Mouse (Mus musculus) embryonic facial prominence, embryonic 13.5 days (tissue): ENCODE data around the gene Olfr143. TPM values are rescaled to one million over a fixed set of nuclear protein-coding genes. Genes with fewer than 3 reads are reported as not detected.

Source experiments
- ATAC-seq: fragments of 200-750 bp; cut with Nextera tagmentation; 2 replicates; pipeline ENCODE4 v1.8.0; 2017; ENCODE audit warnings: low read depth; ENCODE audit not compliant: insufficient number of reproducible peaks, insufficient read depth, low FRiP score, low TSS enrichment
- H3K27ac ChIP-seq: fragments of 300-500 bp; sonication (generic); 2 replicates; pipeline ENCODE4 v1.5.1; 2015; ENCODE audit warnings: moderate library complexity, mild to moderate bottlenecking, inconsistent platforms
- H3K27me3 ChIP-seq: fragments of 300-500 bp; sonication (generic); 2 replicates; pipeline ENCODE4 v1.6.1; 2015; ENCODE audit warnings: mild to moderate bottlenecking, inconsistent platforms
- H3K36me3 ChIP-seq: fragments of 300-500 bp; sonication (generic); 2 replicates; pipeline ENCODE4 v1.6.1; 2015; ENCODE audit warnings: mild to moderate bottlenecking, inconsistent platforms
- H3K4me1 ChIP-seq: fragments of 300-500 bp; sonication (generic); 2 replicates; pipeline ENCODE4 v1.6.1; 2015; ENCODE audit warnings: inconsistent platforms
- H3K4me2 ChIP-seq: fragments of 300-500 bp; sonication (generic); 2 replicates; pipeline ENCODE4 v1.6.1; 2015; ENCODE audit warnings: moderate library complexity, mild to moderate bottlenecking, inconsistent platforms
- H3K4me3 ChIP-seq: fragments of 300-500 bp; sonication (generic); 2 replicates; pipeline ENCODE4 v1.5.1; 2015; ENCODE audit warnings: mild to moderate bottlenecking, inconsistent platforms
- H3K9ac ChIP-seq: fragments of 300-500 bp; sonication (generic); 2 replicates; pipeline ENCODE4 v1.6.1; 2015; ENCODE audit warnings: mild to moderate bottlenecking, inconsistent platforms
- H3K9me3 ChIP-seq: fragments of 300-500 bp; sonication (generic); 2 replicates; pipeline ENCODE4 v1.6.1; 2016; ENCODE audit warnings: inconsistent platforms
- WGBS: fragments of 180-500 bp; shearing (Covaris S2); methylation state at CpG from one replicate; pipeline ENCODE4 v1.1.7; 2015; ENCODE audit warnings: mixed read lengths; 5-methylcytosine and 5-hydroxymethylcytosine counted together
- polyA plus RNA-seq: library from polyadenylated mRNA; unstranded; fragments of >200 nt; fragmentation: Nextera tagmentation; extraction: Ambion mirVana; gene quantifications from 2 replicates; pipeline ENCODE4 v1.2.1, GENCODE M21; 2015

Olfr143 gene
- polyA plus RNA-seq, result not detected in 2 replicates

GRCm38 (mm10) chr9:38252474-38252873 is at the start of gene Olfr143:
TSS of gene Olfr143 (plus strand) at chr9:38252774.
- ATAC-seq, result no peak
- H3K4me2 ChIP-seq, result no peak within 1 kb of the TSS
- no peaks in the 10 kb centered on the region for H3K27me3 ChIP-seq
- no peak within 1 kb of the TSS for H3K4me3 ChIP-seq
- no peak within 1 kb of the TSS for H3K27ac ChIP-seq
- H3K9ac ChIP-seq, result no peak within 1 kb of the TSS
- no peaks in the 10 kb centered on the region for H3K9me3 ChIP-seq
- no peaks in the 10 kb centered on the region for H3K4me1 ChIP-seq
- no peaks in the 10 kb centered on the region for H3K36me3 ChIP-seq

GRCm38 (mm10) chr9:38208065-38208464 is 44.5 kb upstream of the Olfr143 start, which contains the start of gene Olfr893:
TSS of gene Olfr893 (plus strand) at chr9:38208365.
- Histone ChIP-seq H3K4me1 (no peaks in the 10 kb centered on the region), H3K4me3 (no peak within 1 kb of the TSS), H3K36me3 (no peaks in the 10 kb centered on the region), H3K4me2 (no peak within 1 kb of the TSS), H3K9me3 (no peaks in the 10 kb centered on the region), H3K27ac (no peak within 1 kb of the TSS), H3K27me3 (no peaks in the 10 kb centered on the region), H3K9ac (no peak within 1 kb of the TSS)
- WGBS, result 81% methylated on average over 3 of the region's 3 CpGs
- ATAC-seq, result no peak

- H3K4me3 ChIP-seq, result no peak within 1 kb of the TSS
- H3K27ac ChIP-seq, result no peak within 1 kb of the TSS
- no peaks in the 10 kb centered on the region for H3K4me1 ChIP-seq
- H3K36me3 ChIP-seq, result no peaks in the 10 kb centered on the region
- no peaks in the 10 kb centered on the region for H3K9me3 ChIP-seq
- no peak for ATAC-seq
- no peak within 1 kb of the TSS for H3K9ac ChIP-seq
- H3K27me3 ChIP-seq, result no peaks in the 10 kb centered on the region
- no peak within 1 kb of the TSS for H3K4me2 ChIP-seq
Measured at GRCm38 (mm10) chr9:38217755-38218154, 34.8 kb upstream of the Olfr143 start, which contains the start of gene Olfr894. TSS of gene Olfr894 (plus strand) at chr9:38218055.

GRCm38 (mm10) chr9:38267551-38267950 is 15.0 kb downstream of the Olfr143 start, which contains the start of gene Olfr895:
TSS of gene Olfr895 (plus strand) at chr9:38267851.
- no peaks in the 10 kb centered on the region for H3K4me1 ChIP-seq
- no peaks in the 10 kb centered on the region for H3K9me3 ChIP-seq
- H3K4me2 ChIP-seq, result no peak within 1 kb of the TSS
- no peak within 1 kb of the TSS for H3K27ac ChIP-seq
- H3K36me3 ChIP-seq, result no peaks in the 10 kb centered on the region
- H3K27me3 ChIP-seq, result no peaks in the 10 kb centered on the region
- no peak within 1 kb of the TSS for H3K4me3 ChIP-seq
- no peak within 1 kb of the TSS for H3K9ac ChIP-seq
- ATAC-seq, result no peak

GRCm38 (mm10) chr9:38290807-38291206 is 38.2 kb downstream of the Olfr143 start, which contains the start of gene Olfr896-ps1:
TSS of gene Olfr896-ps1 (plus strand) at chr9:38291107.
- no peak within 1 kb of the TSS for H3K4me3 ChIP-seq
- H3K4me1 ChIP-seq, result no peaks in the 10 kb centered on the region
- H3K27me3 ChIP-seq, result no peaks in the 10 kb centered on the region
- H3K9ac ChIP-seq, result no peak within 1 kb of the TSS
- no peak for ATAC-seq
- no peak within 1 kb of the TSS for H3K27ac ChIP-seq
- no peak within 1 kb of the TSS for H3K4me2 ChIP-seq
- 74% methylated on average over 1 of the region's 1 CpGs for WGBS
- no peaks in the 10 kb centered on the region for H3K36me3 ChIP-seq
- H3K9me3 ChIP-seq, result no peaks in the 10 kb centered on the region

Other genes starting within 250 kb of the Olfr143 start
- not detected in 2 replicates for gene Olfr883, start 227.0 kb upstream of the Olfr143 start, polyA plus RNA-seq
- gene Olfr884, start 206.2 kb upstream of the Olfr143 start, polyA plus RNA-seq, result 0.18 TPM in 1 of 2 replicates, not detected in the other
- not detected in 2 replicates for gene Olfr885, start 191.5 kb upstream of the Olfr143 start, polyA plus RNA-seq
- gene Olfr887, start 168.7 kb upstream of the Olfr143 start, polyA plus RNA-seq, result not detected in 2 replicates
- gene Olfr888, start 144.6 kb upstream of the Olfr143 start, polyA plus RNA-seq, result not detected in 2 replicates
- 0.04 and 0.11 TPM in 2 replicates for gene Olfr889, start 137.6 kb upstream of the Olfr143 start, polyA plus RNA-seq
- not detected in 2 replicates for gene Olfr890, start 110.3 kb upstream of the Olfr143 start, polyA plus RNA-seq
- not detected in 2 replicates for gene Olfr891, start 72.0 kb upstream of the Olfr143 start, polyA plus RNA-seq
- gene Olfr893, start 44.4 kb upstream of the Olfr143 start, polyA plus RNA-seq, result 0.14 TPM in 1 of 2 replicates, not detected in the other
- gene Olfr894, start 34.7 kb upstream of the Olfr143 start, polyA plus RNA-seq, result not detected in 2 replicates
- gene Olfr895, start 15.1 kb downstream of the Olfr143 start, polyA plus RNA-seq, result not detected in 2 replicates
- gene Olfr896-ps1, start 38.3 kb downstream of the Olfr143 start, polyA plus RNA-seq, result not detected in 2 replicates
- gene Olfr25, start 76.3 kb downstream of the Olfr143 start, polyA plus RNA-seq, result not detected in 2 replicates
- not detected in 2 replicates for gene Olfr898, start 95.6 kb downstream of the Olfr143 start, polyA plus RNA-seq
- not detected in 2 replicates for gene Olfr250, start 114.1 kb downstream of the Olfr143 start, polyA plus RNA-seq
- gene Olfr251, start 124.3 kb downstream of the Olfr143 start, polyA plus RNA-seq, result not detected in 2 replicates
- not detected in 2 replicates for gene Olfr147, start 148.9 kb downstream of the Olfr143 start, polyA plus RNA-seq
- not detected in 2 replicates for gene Olfr901, start 176.7 kb downstream of the Olfr143 start, polyA plus RNA-seq
- not detected in 2 replicates for gene Olfr902, start 194.9 kb downstream of the Olfr143 start, polyA plus RNA-seq
- not detected in 2 replicates for gene Olfr904, start 210.4 kb downstream of the Olfr143 start, polyA plus RNA-seq
- not detected in 2 replicates for gene Olfr905, start 218.3 kb downstream of the Olfr143 start, polyA plus RNA-seq
- gene Olfr906, start 234.3 kb downstream of the Olfr143 start, polyA plus RNA-seq, result not detected in 2 replicates
- gene Olfr907, start 243.0 kb downstream of the Olfr143 start, polyA plus RNA-seq, result not detected in 2 replicates